Mouse (Mus musculus) thymus, adult 2 months (tissue): Measurements from ENCODE around the gene Ncf1. TPM values are rescaled to one million over a fixed set of nuclear protein-coding genes. Genes with fewer than 3 reads are reported as not detected.

ENCODE experiments used
- DNase-seq: peaks from one replicate; pipeline ENCODE4 v3.0.0; 2021
- H3K27ac ChIP-seq: fragments of 200-500 bp; 2 replicates; pipeline ENCODE4 v1.5.1; 2012; ENCODE audit warnings: low read length, control low read depth; ENCODE audit not compliant: control insufficient read depth, insufficient read depth
- H3K27me3 ChIP-seq: fragments of 200-500 bp; 2 replicates; pipeline ENCODE4 v1.6.1; 2012; ENCODE audit warnings: mild to moderate bottlenecking, low read length, moderate library complexity, mixed read lengths; ENCODE audit not compliant: control insufficient read depth, insufficient read depth
- H3K36me3 ChIP-seq: fragments of 200-500 bp; 2 replicates; pipeline ENCODE4 v1.6.1; 2012; ENCODE audit warnings: mild to moderate bottlenecking, low read length, moderate library complexity; ENCODE audit not compliant: control insufficient read depth, insufficient read depth
- H3K4me1 ChIP-seq: fragments of 200-500 bp; replicated peaks from 2 replicates; pipeline ENCODE4 v1.6.1; 2012; ENCODE audit warnings: low read length; ENCODE audit not compliant: control insufficient read depth, insufficient read depth
- H3K4me3 ChIP-seq: fragments of 200-500 bp; 2 replicates; pipeline ENCODE4 v1.5.1; 2012; ENCODE audit warnings: mild to moderate bottlenecking, low read length, control low read depth, moderate library complexity; ENCODE audit not compliant: control insufficient read depth, insufficient read depth
- CTCF ChIP-seq: fragments of 200-500 bp; IDR thresholded peaks from 2 replicates; pipeline ENCODE4 v1.5.1; 2012; ENCODE audit warnings: mild to moderate bottlenecking, control low read depth, low read length, moderate library complexity, borderline replicate concordance; ENCODE audit not compliant: control insufficient read depth, poor library complexity, insufficient read depth; ENCODE audit errors: extremely low read depth
- POLR2A ChIP-seq: fragments of 200-500 bp; IDR thresholded peaks from 2 replicates; pipeline ENCODE4 v1.6.1; 2012; ENCODE audit warnings: mild to moderate bottlenecking, low read length, control low read depth, moderate library complexity; ENCODE audit not compliant: control insufficient read depth, poor library complexity, insufficient read depth; ENCODE audit errors: extremely low read depth
- WGBS: fragments of 180-500 bp; shearing (Covaris S2); methylation state at CpG from one replicate; pipeline ENCODE4 v1.1.7; 2018; 5-methylcytosine and 5-hydroxymethylcytosine counted together
- polyA plus RNA-seq: library from polyadenylated mRNA; depleted of rRNA; stranded (reverse); fragments of >200 nt; gene quantifications from 2 replicates; pipeline ENCODE4 v1.2.3, GENCODE M21; 2012

Gene Ncf1
- polyA plus RNA-seq, 1 experiment: 35.9 TPM

GRCm38 (mm10) chr5:134237508-134237907, 8.1 kb upstream of the Ncf1 start:
- no peaks in the 10 kb centered on the region for H3K27me3 ChIP-seq
- TF ChIP-seq CTCF (no peak), POLR2A (no peak)
- H3K4me3 ChIP-seq: no peak overlapping the region
- H3K36me3 ChIP-seq: peaks cover 48% of the 10 kb centered on the region
- H3K27ac ChIP-seq: peak overlapping the region; percentile 88
- H3K4me1 ChIP-seq: peaks cover 55% of the 10 kb centered on the region
- 94% methylated on average over 11 of the region's 11 CpGs for WGBS
- DNase-seq: no peak

DNA sequence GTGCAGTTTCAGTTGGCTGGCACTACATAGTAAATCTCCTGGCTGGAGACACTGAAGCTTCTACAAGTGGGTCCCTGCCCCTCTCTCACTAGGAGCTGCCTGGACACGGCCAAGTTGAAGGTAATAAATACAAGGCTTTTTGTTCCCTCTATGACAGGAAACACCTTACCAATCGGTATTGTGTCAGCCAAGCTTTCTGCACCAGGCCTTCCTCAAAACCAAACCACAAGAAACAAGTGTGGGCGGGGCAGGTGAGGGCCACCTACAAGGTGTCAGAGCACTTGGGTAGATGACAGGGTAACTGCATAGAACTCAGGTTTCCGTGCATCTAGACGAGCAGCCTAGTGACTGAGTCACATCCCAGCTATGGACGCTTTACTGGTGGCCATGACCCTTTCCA, 7.4 kb upstream of the Ncf1 start:
- TF ChIP-seq POLR2A: no peak
- TF ChIP-seq CTCF: no peak
- H3K27ac ChIP-seq: peak overlapping the region; percentile 88
- H3K36me3 ChIP-seq: peaks cover 40% of the 10 kb centered on the region
- DNase-seq: peak; percentile 82
- no peaks in the 10 kb centered on the region for H3K27me3 ChIP-seq
- no peak overlapping the region for H3K4me3 ChIP-seq
- H3K4me1 ChIP-seq: peaks cover 61% of the 10 kb centered on the region
- 14% methylated on average over 6 of the region's 6 CpGs for WGBS

DNA sequence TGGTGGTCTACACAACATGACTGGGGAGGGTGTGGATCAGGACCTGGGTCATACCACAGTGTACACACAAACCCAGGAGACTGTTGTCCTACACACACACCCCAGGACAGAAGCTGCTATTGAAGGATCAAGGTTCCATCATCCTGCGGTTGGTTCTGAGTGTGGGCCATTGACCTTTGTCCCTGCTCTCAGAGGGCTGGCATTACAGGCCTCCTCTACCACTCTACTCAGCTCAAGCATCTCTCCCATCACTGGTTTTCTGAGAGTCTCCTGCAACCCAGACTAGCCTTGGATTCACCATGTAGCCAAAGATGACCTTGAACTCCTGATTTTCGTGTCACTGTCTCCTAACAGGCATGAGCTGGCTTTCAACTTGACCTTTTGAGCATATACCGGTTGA, 6.8 kb upstream of the Ncf1 start:
- DNase-seq: no peak
- peaks cover 66% of the 10 kb centered on the region for H3K4me1 ChIP-seq
- WGBS: 64% methylated on average over 3 of the region's 3 CpGs
- peak overlapping the region; percentile 88 for H3K27ac ChIP-seq
- no peak for TF ChIP-seq POLR2A
- H3K27me3 ChIP-seq: no peaks in the 10 kb centered on the region
- peaks cover 35% of the 10 kb centered on the region for H3K36me3 ChIP-seq
- no peak overlapping the region for H3K4me3 ChIP-seq

- TF ChIP-seq POLR2A (no peak), CTCF (no peak)
- H3K27ac ChIP-seq: peak overlapping the region; percentile 88
- DNase-seq: no peak
- H3K4me1 ChIP-seq: peaks cover 66% of the 10 kb centered on the region
- peaks cover 24% of the 10 kb centered on the region for H3K36me3 ChIP-seq
- no peak overlapping the region for H3K4me3 ChIP-seq
- 57% methylated on average over 6 of the region's 6 CpGs for WGBS
- H3K27me3 ChIP-seq: no peaks in the 10 kb centered on the region
These were observed 5.7 kb upstream of the Ncf1 start for GRCm38 (mm10) chr5:134235111-134235510.

DNA sequence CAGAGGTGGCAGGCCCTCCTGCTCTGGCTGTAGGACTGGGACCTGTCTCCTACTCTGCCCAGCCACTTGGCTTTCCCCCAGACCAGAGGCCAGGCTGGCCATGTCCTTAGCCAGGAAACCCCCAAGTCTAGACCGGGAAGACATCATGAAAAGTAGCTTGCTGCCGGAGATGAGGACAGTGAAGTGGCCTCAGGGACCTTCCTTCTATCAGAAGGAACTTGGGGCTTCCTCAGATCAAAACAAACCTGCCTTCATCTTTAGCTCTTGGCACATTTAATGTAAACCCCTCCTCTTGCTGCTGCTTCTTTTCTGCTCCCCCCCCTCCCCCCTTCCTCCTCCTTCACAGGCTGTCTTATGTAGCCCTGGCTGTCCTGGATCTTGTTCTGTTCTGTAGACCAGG, 4.8 kb upstream of the Ncf1 start:
- peak overlapping the region; percentile 88 for H3K27ac ChIP-seq
- no peak overlapping the region for H3K4me3 ChIP-seq
- TF ChIP-seq CTCF (no peak), POLR2A (no peak)
- peaks cover 15% of the 10 kb centered on the region for H3K36me3 ChIP-seq
- no peaks in the 10 kb centered on the region for H3K27me3 ChIP-seq
- WGBS: 13% methylated on average over 2 of the region's 2 CpGs
- peak; percentile 34 for DNase-seq
- peaks cover 71% of the 10 kb centered on the region for H3K4me1 ChIP-seq

DNA sequence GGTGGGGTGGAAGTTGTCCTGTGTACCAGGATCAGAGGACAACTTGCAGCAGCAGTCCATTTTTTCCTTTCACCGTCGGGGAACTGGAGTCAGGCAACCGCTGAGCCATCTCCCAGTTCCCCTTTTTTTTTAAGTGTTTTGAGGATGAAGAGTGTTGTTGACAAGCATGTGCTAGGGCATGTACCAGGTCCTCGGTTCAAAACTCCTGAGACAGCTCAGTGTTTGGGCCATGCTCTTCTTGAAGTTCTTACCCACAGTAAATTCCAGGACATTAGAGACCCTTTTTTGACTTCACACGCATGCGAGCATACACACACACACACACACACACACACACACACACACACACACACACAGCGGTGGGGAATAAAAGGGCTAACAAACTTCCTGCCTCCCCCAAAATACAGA, 3.8 kb upstream of the Ncf1 start:
- no peak overlapping the region for H3K4me3 ChIP-seq
- H3K36me3 ChIP-seq: peaks cover 6% of the 10 kb centered on the region
- WGBS: under 1% methylated on average over 7 of the region's 7 CpGs
- no peaks in the 10 kb centered on the region for H3K27me3 ChIP-seq
- TF ChIP-seq CTCF: no peak
- TF ChIP-seq POLR2A: no peak
- peaks cover 77% of the 10 kb centered on the region for H3K4me1 ChIP-seq
- H3K27ac ChIP-seq: peak overlapping the region; percentile 88
- peak; percentile 59 for DNase-seq

DNA sequence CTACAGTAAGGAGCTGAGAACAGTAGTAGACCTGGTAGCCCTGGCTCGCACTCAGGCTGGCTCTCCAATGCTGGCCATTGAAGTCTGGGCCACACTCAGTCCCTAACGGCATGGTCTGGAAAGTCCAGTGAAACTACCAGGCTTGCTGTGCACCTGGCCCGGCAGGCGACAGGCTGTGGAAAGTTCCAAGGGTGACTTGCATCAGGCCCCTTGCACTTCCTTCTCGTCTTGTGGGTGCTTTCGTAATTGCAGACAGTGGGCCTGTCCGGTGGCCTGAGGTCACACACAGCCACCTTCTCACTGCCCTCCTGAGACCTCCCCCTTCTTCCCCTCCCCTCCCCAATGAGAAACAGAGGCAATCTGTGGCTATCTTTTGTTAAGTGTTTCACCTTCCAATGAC, 3.1 kb upstream of the Ncf1 start:
- H3K27me3 ChIP-seq: no peaks in the 10 kb centered on the region
- no peak for TF ChIP-seq CTCF
- TF ChIP-seq POLR2A: no peak
- H3K36me3 ChIP-seq: no peaks in the 10 kb centered on the region; the same call in none of the 2 replicates
- DNase-seq: peak; percentile 42
- no peak overlapping the region for H3K4me3 ChIP-seq
- peak overlapping the region; percentile 88 for H3K27ac ChIP-seq
- H3K4me1 ChIP-seq: peaks cover 77% of the 10 kb centered on the region
- 9% methylated on average over 7 of the region's 7 CpGs for WGBS
